Mouse (Mus musculus) lung, postnatal 14 days (tissue): ENCODE measurements at regions not wholly inside any gene's neighbourhood (a gene's known extent, or its start where the extent isn't known, plus 50 kb on each side); places are given as distances from the start of the nearest gene placed in this dataset.

Source experiments
- DNase-seq: peaks from one replicate; pipeline ENCODE4 v3.0.0; 2021

DNA sequence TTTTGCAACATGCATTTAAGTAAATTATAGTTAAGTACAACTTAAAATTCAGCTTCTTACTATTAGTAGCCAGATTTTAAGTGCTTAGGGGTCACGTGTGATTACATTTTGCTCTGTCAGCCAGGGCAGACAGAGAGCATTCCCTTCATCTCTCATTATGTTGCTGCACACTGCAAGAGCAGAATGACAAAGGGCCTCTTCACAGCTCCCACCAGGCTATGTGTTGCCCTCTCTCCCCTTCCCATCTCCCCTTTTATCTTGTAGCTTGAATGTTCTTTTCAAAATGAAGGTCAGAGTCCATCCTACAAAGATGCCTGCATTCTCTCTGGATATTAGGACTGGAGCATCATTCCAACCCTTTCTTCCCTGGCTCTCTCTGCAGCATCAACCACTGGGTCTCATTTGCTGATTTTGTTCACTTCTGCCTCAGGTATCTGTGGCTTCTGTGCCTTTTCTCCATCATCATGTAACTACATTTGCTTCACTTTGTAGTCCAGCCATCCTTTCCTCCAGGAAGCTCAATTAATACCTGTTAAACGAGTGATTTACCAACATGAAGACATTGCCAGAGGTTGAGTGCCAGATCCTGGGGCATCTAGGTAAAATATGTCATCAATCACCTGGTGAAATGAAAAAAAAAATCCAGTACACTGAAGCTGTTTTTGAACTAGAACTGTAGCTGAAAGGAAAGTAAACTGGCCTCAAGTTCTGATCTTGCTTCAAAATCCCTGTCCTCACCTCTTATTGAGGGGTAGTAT is 571.6 kb downstream of the Btbd3 start:
- no peak for DNase-seq

DNA sequence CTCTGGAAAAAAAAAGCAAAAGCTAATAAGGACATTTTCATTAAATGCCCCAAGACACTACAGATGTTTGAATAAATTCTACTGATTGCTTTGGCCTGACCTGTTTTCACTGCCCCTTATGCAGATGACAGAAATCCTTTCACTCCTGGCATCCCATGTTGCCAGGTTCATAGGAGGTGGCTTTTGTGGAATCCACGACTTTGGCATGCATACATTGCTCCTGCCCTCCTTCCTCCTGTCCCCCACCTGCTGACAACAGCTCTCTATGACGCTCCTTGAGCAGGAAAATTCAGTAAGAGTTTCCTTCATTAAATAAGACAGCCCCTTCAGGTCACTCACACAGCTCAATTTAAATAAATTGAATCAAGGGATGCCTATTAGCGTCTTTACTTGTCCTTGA is 582.5 kb downstream of the Btbd3 start:
- no peak for DNase-seq

DNA sequence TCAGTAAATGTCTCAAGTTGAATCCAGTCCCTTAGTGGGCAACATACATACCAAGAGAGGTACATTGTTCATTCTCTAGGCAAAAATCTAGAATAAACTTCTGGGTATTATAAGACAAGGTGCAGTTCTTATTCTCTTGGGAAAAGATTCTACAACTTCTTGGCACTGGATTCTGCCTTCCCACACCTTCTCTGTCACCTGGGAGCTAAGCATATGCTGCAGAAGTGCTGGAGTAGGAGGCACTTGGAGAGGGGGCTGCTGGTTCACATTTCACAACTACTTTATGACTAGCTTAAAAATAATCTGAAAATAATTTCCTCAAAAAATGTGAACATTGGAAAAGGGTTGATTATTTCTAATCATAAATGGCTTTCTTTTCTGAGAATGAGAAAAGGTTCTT is 602.8 kb downstream of the Btbd3 start:
- no peak for DNase-seq

- DNase-seq, result no peak
Measured at GRCm38 (mm10) chr2:138896563-138896962, 597.1 kb upstream of the Sptlc3 start.

DNA sequence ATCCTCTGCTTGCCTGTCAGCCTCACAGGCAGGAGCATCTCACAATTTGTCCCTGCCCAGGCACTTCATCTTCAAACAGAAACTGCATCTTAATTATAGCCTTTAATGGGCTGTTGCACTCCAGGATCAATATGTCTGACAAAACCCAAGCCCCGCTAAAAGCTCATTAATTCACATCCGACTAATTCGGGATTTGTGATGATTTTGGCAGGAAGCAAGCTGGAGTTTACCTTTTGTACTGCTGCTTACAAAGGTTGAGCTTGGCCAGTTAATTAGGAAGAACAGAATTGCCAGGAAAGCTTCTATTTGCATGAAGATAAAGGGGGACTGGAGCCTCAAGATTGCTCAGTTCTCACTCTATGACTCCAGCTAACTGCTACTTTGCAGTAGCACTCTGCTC is 596.6 kb upstream of the Sptlc3 start:
- DNase-seq, result no peak

GRCm38 (mm10) chr2:138937165-138937564 is 556.5 kb upstream of the Sptlc3 start:
- no peak for DNase-seq

DNA sequence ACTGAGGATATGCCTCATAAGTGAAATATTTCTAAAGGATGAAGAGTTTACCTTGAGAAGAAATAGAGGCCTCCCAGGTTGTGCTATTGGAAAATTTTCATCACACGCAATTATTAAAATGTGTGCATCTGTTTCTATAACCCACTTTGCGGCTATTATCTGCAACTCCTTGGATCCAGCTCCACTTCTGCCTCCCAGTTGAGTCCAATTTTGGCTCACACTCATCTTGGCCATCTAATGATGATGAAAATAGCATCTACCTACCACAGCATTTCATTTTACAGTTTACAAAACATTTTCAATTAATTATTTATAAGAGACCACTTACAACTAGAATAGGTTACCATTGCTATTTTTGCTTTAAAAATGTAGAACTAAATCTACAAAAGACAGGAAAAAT is 554.3 kb upstream of the Sptlc3 start:
- DNase-seq, result no peak

DNA sequence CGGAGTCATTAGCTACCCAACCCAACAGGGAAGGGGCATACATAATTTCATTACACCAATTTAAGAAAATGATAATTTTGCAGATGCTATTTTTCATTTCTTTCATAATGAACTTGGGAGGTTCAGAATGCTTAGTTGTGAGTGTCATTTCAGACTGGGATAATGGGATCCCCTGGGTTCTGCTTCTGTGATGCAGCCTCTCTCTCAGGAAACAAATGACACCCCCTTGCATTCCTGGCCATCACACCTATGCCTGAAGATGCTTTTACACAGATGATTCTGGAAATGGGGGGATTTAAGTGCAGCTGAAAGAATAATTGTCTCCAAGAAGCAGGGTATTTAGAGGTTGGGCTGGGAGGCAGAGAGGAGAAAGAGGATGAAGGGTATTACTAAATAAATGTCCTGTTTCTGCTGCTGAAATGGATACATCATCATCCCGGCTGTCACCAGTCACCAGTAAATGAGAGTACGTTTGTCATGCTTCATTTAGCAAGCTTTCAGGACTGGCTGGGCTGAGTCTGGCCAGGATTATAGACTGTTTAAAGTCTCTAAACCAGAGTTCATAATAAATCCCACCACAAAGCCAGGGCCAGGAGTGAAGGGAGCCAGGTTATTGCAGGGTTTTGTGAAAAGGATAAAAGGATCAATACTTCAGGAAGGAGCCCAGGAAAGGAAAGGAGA is 527.5 kb upstream of the Sptlc3 start:
- DNase-seq, result no peak

- no peak for DNase-seq
Measured at GRCm38 (mm10) chr2:138974548-138974947, 519.2 kb upstream of the Sptlc3 start.

DNA sequence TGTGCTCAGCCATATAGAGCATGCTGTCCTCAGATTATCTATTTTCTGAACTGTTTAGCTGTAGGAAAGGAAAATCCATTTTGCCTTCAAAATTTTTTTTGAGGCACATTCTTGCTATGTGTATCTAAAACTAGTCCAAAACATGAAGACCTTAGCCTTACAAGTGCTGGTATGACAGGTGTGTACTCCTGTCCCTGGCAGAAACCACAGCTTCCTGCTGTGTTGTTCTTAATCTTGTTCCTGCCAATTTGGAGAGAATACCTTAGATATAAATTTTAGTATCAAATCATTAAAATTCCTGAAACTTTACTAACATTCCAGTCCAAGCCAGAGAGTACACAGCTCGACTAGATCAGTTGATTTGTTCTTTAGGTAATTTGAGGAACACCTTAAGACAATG is 503.7 kb upstream of the Sptlc3 start:
- no peak for DNase-seq

DNA sequence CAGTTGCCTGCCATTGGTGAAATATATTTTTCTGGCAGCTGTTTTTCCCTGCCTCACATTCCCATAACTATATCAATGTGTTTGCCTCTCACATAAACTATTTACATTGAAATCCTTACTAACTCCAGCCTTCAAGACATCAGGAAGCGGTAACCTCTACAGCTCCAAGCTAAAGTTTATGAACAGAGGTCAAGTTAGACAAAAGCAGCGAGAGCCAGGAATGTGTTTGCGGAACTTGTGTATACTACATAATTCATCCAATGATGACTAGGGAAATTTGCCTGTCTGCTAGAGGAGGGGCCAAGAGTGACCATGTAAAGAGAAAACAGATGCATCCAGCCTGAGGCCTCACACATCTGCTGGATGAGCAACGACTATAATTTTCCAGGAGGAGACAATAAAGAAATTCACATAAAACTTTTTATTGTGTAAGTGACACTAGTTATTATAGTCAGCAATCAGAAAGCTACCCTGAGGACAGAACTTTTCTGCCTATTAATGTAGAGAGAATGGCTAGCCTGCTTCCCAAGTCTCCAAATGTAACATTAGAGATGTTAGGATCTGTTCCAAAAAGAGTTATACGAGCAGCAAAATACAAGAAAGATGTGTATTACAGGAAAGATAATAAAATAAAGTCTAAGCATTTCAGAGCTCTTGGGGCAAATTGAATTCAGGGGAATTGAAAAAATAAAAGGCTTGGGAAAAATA is 461.5 kb upstream of the Sptlc3 start:
- DNase-seq, result no peak

DNA sequence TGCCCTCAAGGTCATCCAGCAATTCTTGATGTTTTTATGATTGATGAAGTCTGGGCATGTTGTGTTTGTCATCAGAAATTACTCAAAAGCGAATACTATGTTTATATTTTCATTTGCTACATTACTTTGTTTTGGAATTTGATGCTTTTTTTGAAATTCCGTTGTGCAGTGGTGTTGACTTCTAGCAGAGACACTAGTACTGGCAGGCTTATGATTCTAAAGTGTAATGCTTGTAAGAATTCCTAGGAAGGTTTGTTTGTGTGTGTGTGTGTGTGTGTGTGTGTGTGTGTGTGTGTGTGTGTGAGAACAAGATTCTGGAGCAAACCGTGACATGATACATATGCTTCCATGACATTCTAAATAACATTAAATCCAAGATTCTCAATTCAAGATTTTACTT is 458.9 kb upstream of the Sptlc3 start:
- no peak for DNase-seq

- DNase-seq, result no peak
Measured at GRCm38 (mm10) chr2:139041671-139042273, 451.9 kb upstream of the Sptlc3 start.

DNA sequence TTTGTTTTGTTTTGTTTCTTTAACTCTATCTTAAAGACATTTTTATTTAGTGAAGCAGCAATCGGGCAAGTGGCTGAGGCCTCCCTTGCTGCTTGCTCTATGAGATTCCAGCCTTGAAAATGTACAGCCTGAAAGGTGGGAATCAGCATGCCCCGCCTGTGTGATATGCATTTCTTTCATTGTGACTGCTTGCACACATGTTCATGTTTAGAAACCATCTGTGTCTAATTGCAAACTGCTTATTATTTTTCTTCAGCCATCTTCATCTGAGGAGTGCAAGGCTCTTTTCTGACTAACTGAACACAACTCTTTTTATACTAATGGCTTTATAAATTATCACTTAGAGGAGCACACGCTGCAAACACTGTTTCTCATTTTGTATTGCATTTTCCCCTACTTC is 449.0 kb upstream of the Sptlc3 start:
- no peak for DNase-seq

DNA sequence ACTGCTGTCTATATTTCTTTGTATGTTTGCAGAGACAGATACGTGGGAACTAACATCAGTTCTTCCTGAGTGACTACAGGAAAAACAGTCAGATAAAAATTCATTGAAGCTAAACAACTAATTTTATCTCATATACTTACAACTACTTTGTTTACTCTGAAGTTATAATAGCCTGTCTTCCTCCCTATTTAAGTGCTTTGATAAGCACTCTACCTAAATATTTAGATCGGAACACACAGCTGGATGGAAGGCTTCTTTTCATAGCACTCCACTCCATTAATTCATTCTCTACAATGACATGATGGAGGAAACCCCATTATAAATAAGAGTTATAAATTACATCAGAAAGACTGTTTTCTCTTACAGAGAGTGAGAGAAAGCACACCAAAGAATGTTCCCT is 438.5 kb upstream of the Sptlc3 start:
- DNase-seq, result no peak

DNA sequence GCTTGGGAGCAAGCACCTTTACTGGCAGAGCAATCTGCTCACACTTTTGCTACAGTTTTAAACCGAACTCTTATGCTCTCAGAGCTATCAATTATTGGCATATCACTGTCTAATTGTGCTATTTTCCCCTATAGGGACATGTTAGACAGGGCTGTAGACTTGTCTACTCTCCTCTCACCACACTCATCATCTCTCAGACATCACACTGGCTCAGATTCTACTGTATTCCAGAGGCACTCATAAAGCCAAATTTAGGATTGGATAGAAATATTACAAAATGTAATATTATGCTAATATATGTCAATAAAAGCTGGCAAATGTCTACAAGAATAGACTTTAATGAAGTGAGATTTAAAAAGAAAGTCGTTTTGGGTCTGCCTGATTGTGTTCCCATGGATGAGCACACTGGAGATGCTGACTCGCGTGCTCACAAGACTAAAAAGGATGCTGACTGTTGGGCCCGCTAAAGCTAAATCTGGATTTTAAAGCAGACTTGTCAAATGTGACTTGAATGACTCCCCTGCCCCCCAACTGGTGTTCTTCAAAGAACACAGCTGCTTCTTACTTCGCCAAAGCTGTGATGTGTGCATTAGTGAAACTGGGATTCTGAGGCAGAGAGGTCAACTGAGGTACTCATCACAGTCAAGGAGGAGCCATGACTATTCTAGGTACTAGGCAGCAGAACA is 424.3 kb upstream of the Sptlc3 start:
- DNase-seq, result no peak

DNA sequence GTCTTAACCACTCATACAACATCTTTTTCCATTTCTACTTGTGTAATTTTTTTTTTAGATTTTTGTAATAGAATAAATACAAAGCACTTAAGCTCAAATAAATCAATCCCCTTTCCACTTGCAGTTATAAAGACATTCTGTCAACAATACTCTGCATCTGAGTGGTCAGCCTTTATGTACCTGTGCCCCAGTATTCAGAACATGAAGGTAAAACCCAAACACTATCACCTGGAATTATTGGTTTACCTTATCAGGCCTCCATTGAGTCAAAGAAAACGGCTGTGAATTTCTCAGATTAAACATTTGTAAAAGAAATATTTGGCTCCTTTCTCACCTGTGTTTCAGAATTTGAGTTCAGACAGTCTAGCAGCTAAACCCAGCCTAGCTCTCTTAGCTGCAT is 422.0 kb upstream of the Sptlc3 start:
- no peak for DNase-seq

DNA sequence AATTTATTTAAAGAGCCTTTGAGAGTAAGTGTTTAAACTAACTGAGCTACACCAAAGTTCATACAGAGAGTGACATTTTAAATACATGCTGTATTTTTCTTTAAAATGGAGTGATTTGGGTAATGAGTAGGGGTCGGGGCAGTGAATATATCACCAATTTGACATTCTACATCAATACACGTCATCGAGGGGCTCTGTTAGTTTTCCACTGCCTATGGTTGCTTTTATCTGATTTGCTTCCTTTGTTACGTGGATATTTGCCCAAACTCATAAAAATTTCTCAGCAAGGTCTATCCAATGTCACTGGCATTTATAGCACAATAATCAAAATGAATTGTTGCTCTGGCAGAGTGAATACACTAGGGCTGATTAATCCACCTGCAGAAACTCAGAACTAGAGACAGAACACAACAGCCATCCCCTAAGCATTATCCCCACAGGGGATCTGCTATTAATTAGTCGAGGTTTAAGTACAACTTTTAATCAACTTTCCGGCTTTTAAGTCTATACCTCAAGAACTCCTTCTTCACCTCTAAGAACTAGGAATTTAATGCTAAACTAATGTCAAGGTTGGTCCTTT is 400.1 kb upstream of the Sptlc3 start:
- no peak for DNase-seq

DNA sequence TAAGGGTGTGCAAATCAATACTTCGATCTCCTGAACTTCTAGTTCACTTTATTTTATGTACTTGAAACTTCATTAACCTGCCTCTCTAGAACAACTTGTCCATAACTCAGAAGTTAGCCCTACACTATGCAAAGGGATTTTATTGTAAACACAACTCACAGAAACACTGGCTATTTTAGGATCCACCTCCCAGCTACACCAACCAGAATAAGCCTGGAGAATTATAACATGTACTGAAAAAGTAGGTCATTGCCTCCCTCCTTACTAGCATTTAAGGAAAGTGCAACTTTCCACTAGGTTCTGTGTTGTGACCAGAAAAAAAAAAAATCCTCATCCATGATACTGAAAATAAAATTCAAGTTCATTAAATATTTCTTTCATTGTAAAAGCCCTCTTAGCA is 382.0 kb upstream of the Sptlc3 start:
- DNase-seq, result no peak

DNA sequence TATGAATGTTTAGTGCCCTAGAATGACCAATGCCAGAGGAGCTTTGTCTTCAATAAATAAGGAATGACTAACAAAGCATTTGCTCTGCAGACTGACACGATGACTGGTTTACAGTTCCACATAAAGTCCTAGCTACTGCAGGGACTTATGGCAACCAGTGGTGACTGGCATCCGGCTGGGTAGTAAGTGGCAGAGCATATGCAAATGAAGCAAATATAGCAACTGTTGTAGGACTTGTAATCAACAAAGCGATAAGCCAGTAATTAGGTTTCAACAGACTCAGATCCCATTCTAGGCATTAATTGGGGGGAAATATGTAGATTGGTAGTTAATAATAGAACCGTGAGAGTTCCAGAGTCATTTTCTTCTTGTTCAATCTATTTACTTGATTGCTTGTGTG is 379.2 kb upstream of the Sptlc3 start:
- DNase-seq, result no peak

DNA sequence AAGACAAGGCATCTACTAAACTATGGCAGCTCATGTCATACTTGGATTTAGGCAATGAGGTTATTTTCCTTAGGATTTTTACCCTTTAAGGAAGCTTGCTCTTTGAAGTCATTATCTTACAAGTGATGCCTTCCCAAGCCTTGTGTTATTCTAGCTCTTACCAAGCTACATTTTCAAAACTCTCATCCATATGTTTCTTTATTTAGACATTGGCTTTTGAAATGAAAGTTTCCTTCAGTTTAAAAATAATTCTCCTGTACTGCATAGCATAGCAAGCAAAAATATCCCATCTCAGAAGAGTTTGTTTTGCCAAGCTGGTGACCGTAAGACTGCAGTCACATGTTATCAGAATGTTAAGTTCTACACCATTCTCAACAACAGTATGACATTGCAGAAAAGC is 372.8 kb upstream of the Sptlc3 start:
- DNase-seq, result no peak

DNA sequence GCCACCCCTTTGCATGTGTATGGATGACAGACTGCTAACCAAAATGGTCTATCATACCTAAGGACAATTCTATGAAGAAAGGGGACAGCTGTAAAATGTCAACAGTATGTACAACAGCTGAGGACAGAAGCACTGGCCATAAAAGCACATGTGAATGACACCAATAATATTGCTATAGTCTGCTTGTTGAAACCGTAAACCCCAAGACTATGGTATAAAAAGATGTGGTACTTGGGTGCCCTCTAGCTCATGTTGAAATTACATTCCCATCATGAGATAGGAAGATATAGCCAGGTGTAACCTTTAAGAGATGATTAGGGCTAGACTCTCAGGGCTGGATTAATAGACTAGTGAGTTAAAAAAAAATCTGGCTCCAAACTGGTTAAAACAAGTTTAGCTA is 361.6 kb upstream of the Sptlc3 start:
- no peak for DNase-seq

DNA sequence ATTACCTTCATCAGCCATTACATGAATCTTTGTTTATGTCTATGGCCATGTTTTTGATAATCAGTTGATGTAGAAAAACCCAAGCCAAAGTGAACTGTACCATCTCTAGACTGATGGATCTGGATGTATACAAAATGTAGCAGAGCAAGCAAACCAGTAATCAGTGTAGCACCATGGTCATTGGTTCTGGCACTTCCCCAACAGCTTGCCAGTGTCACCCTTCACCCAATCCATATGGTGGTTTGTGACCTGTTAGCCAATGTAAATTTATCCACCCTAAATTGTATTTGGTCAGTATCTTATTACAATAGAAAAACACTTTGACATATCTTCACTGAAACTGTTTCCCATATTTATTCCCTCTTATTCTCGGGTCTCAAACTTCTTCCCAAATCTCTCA is 346.7 kb upstream of the Sptlc3 start:
- no peak for DNase-seq
